Mouse (Mus musculus) right cerebral cortex, postnatal 14 days (tissue): ENCODE results near the gene Ccdc13.
A peak's percentile ranks its signal among the peaks of the same experiment; 100 is the strongest.

Experiments
- DNase-seq: peaks from one replicate; pipeline ENCODE4 v3.0.0; 2022

The Ccdc13 gene

GRCm38 (mm10) chr9:121842914-121843313 lies 3.7 kb upstream of the Ccdc13 start:
- no peak for DNase-seq

DNA sequence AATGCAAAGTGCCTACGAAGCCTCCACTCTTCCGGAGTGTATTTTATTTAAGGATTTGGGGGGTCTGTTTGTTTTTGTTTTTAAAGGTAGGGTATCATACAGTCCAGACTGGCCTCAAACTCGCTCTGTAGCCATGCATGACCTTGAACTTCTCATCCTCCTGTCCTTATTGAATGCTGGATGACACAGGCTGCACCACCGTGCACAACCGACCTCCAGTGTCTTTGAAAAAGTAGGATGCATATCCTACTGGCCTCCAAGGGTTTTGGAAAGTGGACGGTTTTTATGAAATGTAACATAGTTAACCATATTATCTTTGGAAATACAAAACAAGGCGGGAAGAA lies 333 bp upstream of the Ccdc13 start:
- no peak for DNase-seq

DNA sequence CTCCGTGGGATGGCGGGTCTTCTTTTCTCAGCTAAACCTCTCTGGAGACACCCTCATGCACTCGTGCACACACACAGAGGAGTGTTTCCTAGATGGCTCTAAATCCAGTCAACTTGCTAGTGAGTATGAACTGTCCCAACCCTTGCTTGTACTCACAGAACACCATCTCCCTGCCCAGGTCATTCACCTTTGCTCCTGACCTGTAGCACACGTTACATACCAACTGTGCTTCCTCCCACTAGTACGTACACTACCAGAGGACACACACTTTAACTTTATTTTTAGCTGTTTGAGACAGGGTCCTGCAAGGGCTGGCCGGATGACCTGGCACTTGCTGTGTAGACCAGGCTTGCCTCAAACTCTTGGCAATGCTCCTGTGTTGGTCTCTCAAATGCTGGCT lies 1.3 kb downstream of the Ccdc13 start:
- DNase-seq, result no peak

DNA sequence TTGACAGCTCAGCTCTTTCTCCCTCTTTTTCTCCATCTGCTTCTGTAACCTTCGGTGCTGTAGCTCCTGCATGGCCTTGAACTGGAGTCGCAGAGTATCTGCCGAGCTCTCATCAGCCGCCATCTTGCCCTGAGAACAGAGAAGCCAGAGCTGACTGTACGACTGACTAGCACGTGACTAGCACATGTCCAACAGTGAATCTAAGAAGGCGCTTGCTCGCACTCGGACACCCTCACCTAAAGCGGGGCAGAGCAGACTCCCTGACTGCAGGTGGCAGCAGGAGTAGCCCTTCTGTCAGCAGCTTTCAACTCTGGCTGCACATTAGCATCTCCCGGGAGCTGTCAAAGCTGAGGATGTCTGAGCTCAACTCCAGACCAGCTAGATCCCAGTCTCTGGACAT lies 5.4 kb downstream of the Ccdc13 start:
- DNase-seq, result no peak

- DNase-seq, result peak; percentile 86
Measured at GRCm38 (mm10) chr9:121830956-121831293, 8.3 kb downstream of the Ccdc13 start.

- DNase-seq, result peak; percentile 63
Measured at GRCm38 (mm10) chr9:121830243-121830955, 8.9 kb downstream of the Ccdc13 start.

DNA sequence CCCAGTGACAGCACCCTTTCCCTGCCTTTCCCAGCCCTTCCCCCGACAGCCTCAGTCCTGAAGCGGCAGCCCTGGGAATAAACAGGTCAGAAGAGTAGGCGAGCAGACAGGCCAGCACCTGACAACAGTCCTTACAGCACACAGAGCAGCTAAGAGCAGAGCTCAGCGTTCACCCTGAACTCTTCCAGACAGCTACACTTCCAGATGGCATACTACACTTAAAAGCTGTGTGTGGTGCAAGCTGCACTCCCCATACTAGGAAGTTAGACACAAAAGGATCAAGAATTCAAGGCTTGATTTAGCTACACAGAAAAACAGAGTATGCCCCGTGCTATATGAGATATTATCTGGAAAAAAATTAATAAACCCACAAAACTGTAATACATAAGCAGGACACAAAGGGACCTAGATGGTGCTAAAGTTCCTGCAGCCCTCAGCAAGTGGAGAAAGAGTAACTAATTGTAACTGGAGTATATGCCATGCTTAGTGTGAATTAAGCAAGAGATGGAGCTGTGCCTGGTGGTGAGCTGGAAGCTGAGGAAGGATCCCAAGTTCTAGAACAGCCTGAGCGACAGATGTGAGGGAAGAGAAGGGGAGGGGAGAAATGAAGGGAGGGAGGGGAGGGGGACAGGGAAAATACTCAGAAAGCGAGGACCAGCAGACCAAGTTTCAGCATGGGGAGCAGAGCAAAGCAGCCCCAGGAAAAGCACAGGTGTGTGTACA lies 9.8 kb downstream of the Ccdc13 start:
- DNase-seq, result no peak

GRCm38 (mm10) chr9:121828314-121828713 lies 10.9 kb downstream of the Ccdc13 start:
- no peak for DNase-seq

GRCm38 (mm10) chr9:121826356-121826755 lies 12.9 kb downstream of the Ccdc13 start:
- DNase-seq, result no peak

GRCm38 (mm10) chr9:121823991-121824390 lies 15.3 kb downstream of the Ccdc13 start:
- no peak for DNase-seq

DNA sequence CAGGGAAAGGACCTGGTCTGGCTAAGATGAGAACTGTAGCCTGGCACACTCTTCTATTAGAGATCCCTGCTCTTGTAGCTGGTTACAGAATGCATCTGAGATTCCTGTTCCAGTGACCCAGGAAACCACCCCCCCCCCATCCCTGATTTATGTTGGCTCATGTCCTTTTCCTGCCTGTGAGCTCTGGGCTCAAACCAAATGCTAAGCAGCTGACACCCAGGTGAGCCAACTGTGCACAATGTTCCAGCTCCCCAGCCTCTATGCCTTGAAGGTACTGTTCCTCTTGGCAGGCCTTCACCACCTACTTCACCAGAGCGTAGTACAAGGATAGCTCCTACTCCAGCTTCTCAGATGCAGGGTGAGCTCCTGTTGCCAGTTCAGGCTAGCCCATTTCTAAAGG lies 16.2 kb downstream of the Ccdc13 start:
- no peak for DNase-seq

GRCm38 (mm10) chr9:121822585-121822991 lies 16.7 kb downstream of the Ccdc13 start:
- no peak for DNase-seq

- no peak for DNase-seq
Measured at GRCm38 (mm10) chr9:121820765-121821164, 18.5 kb downstream of the Ccdc13 start.

GRCm38 (mm10) chr9:121819771-121820471 lies 19.3 kb downstream of the Ccdc13 start:
- DNase-seq, result no peak

DNA sequence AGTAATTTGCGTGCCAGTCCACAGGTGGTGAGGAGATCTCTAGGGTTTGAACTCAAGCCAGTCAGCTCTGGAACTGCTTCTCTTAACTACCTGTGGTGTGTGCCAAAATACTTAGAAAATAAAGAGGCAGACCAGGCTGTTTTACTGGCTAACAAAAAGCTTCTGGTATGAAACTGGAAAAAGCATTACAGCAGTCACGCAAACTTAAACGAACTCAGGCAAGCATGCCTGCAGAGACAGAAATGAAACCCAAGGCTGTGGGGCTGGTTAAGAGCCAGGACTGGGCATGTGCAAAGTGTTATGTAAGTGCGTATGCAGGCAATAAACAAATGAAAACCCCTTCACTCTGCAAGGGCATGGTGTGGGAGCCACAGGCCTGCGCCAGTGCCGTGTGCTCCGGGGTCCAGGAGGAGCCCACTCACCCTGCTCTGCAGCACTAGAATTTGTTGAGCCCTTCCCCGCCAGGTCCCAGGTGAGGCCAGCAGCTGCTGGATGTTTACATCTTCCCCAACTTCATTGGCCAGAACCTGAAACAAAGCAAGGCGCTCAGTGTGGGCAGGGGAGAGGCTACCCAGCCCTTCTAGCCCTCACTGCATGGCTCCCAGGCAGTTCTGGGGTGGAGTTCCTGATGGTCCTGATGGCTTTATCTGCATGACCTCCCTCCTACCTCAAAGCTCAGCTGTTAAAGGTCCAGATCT lies 20.0 kb downstream of the Ccdc13 start:
- no peak for DNase-seq

GRCm38 (mm10) chr9:121815183-121815582 lies 24.1 kb downstream of the Ccdc13 start:
- no peak for DNase-seq

DNA sequence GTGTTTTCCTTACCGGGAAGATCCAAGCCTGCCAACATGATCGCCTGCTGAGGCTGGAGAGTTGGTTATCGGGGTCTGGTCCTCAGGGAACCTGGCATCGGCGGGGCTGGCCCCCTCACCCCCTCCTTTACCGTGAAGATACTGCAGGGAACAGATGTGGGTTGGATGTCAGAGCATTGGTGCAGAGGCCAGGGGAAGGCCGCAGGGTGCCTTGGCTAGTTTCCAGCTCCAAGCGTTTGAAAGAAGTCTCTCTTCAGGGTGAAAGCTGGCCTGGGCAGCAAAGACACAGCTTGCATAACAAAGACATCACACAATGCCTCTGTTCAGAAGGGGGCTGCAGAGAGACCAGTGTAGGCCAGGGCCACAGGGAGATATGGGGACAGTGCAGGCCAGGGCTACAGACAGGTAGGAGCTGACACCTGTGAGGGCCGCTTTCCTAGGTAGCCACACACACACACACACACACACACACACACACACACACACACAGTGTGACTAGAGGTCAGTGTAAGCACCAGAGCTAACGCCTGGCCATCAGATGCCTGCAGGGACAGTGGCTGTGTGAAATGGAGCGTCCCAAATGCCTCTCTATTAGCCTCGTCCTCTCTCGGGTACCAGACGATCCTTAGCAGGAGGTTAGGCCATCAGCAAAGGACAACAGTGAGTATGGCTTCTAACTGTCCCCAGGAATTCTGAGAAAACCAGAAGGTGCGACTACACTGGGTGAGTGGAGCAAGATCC lies 29.0 kb downstream of the Ccdc13 start:
- DNase-seq, result peak; percentile 54

DNA sequence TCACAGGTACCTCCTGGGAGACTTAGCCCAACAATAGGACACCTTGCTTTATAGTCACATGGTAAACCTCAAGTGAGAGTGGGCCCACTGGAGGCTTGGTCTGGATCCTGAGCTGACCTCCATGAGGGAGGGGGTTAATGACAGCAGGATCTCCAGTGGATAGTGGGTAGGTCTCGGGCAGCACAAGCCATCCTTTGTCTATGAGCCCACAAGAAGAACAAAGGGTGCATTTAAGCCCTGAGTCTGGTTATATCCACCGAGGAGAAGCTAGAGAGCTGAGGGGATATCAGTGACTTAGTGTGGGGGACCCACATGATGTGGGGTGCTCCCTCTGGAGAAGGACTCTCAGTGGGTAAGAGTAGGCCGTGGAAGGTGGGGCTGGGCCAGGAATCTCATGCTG lies 30.8 kb downstream of the Ccdc13 start:
- DNase-seq, result no peak

GRCm38 (mm10) chr9:121807947-121808346 lies 31.3 kb downstream of the Ccdc13 start:
- DNase-seq, result no peak

DNA sequence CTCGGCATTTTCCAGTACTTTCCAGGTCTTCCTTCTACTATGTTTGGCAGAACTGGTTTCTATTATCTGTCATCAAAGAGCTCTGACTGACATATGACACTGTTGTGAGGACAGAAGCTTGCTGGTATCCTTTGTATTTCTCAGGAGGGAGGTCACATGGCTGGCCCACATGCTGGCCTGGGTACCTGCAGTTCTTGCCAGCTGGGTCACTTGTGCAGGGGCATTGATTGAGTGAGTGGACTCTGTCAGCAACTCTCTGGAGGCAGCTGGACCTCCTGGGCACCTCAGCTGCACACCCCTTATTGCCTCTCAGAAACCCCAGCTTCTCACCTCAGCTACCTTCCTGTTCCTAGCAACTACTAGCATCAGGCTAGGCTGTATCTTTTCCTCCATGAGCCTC lies 31.7 kb downstream of the Ccdc13 start:
- DNase-seq, result no peak

DNA sequence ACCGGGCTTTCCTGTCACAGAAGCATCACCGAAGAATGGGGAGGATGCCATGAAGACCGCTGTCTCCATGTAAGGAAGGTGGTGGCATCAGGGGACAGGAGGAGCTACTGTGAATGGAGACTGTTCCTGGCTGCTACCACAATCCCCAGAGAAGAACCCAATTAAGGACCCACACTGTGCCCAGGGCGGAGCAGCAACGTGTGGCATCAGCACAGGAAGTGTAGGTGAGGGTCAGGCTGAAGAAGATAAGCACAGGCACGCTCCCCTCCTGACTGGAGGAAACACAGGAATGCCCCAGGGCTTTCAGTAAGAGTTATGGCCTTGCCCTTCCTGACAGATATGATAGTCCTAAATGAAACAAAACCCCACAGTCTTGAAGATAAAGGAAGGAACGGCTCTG lies 36.5 kb downstream of the Ccdc13 start:
- no peak for DNase-seq

DNA sequence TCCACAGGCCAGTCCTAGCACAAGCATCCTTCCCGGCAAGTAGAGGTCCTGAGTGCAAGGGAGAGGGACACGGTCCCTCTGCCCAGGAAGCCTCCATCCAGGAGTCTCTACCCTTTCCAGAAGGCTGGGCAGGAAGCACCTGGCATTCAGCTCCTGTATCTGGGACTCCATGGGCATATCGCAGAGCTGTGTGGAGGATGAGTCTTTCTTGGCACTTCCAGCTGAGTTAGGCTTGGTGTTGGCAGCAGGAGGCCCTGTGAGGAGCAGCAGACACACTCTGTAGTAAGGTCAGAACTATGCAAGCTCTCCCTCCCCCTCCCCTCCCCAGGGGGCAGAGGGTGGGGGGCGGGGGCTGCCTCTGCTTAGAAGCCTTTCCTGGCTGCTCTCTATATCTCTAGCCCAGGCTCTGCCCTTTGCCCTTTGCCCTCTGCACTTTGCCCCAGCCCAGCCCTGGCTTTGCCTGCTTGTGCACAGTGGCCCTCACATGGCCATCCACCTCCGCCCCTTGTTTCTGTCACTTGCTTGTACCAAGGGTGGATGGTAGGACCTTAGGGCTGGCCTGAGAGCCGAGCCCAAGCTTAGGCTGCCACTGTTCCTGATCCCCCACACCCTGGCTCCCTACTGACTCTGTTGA lies 40.3 kb downstream of the Ccdc13 start:
- DNase-seq, result no peak
